Mouse (Mus musculus) urinary bladder, postnatal 10 days (tissue): ENCODE measurements around the gene Gga1.

ENCODE experiments used
- DNase-seq: peaks from one replicate; pipeline ENCODE4 v3.0.0; 2022; ENCODE audit warnings: low spot score

Gga1 gene

DNA sequence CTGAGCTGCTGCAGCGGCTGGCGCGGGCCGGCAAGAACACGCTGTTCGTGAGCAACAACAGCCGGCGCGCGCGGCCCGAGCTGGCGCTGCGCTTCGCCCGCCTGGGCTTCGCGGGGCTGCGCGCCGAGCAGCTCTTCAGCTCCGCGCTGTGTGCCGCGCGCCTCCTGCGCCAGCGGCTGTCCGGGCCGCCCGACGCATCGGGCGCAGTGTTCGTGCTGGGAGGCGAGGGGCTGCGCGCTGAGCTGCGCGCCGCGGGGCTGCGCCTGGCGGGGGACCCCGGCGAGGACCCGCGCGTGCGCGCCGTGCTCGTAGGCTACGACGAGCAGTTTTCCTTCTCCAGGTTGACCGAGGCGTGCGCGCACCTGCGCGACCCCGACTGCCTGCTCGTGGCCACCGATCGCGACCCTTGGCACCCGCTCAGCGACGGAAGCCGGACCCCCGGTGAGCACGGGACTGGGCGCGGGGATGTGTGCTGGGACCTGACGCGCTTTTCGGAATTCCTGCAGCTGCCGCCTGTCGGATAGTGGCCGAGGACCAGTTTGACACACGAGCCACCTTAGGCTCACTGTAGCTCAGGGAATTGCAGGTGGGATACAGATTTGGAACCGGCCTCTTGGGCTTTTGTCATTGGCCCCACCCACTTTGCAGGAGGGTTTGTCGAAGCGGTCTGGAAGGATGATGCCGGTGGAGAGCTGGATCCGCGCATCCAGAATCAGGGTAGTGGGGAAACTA is 37.3 kb downstream of the Gga1 start:
- no peak for DNase-seq

DNA sequence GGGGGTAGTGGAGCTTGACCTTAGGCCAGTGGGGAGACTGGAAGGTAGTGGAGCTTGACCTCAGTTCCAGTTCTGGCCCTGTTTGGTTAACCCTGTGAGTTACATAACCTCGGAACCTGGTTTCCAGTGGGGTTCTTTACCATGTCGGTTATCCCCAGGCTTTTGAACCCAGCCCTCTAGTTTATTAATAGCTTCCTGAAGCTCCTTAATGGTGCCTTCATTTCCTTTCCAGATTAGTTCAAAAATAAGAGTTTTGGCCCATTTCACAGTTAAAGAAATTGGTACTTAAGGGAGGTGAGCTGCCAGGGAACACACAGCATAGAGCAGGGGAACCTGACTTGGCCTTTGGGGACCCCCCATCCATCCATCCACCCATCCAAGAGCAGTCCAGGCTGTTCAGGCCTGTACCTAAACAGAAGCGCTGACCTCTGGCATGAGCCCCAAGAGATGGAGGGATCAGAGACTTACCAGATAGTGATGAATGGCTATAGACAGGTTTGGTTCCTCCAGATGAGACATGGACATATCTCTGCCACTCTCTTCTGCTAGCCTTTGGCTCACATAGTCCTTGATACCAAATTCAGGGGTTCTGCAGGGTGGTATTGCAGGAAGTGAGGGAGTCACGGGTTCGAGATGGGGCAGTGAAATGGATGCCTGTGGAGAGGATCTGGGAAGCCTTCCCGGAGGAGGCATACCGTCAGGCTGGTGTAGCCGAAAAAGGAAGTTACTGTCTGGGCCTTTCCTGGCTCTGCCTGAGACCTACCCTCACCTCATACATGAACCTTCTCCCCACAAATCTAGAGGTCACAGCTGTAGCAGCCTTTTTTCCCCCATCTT is 38.1 kb downstream of the Gga1 start:
- DNase-seq, result no peak

DNA sequence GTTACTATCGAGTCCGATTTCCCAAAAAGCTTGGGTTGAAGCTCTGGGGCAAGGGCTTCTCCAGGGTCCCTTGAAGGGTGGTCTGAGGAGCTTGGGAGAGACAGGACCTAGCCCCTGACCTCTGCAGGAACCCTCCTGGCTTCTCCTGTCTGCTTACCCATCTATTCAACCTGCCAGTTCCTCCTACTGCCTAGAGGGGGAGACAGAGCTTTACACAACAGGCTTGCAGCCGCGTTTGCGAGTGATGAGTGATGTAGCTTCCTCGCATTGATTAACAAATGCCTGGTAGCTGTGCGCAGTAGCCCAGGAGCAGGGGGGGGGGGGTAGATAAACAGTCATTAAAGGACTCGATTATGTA is 38.6 kb downstream of the Gga1 start:
- DNase-seq, result no peak

DNA sequence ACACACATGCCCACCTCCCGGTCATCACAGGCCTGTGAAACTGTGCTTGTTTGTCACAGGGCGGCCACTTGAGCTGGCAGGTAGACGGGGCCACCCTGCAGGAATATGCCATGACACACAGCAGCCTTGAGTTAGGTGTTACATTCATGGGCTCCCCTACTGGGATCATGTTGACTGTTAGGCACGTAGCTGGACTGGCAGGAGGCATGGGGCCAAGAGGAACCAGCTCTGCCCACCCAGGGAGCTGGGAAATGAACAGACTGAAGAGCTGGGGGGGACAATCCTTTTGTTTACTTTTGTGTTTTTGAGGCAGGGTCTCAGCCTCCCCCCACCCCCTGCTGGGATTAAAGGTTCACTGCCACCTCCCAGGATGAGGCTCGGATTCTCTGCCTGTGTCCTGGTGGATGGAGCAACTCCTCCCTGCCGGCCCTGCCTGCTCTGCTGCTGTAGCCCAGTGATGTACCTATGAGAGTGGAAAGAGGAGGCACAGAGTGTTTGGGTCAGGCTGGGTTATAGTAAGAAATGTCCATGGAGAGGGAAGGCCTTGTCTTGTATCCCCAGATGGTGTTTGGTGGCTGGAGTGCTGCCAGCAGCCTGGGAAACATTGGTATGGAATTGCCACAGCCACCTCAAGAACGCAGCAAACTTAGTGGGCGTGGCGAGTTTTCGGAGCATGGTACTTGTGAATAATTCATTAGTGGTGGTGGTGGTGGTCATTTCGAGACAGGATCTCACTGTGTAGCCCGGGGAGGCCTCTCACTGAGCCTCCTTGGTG is 39.2 kb downstream of the Gga1 start:
- no peak for DNase-seq

DNA sequence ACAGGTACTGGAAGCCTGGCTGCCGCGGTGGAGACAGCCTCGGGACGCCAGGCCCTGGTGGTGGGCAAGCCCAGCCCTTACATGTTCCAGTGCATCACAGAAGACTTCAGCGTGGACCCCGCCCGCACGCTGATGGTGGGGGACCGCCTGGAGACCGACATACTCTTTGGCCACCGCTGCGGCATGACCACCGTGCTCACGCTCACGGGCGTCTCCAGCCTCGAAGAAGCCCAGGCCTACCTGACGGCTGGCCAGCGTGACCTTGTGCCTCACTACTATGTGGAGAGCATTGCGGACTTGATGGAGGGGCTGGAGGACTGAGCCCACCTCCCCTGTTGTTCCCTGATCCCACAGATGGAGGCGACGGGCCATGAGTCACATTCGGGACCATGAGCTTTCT is 41.1 kb downstream of the Gga1 start:
- no peak for DNase-seq

DNA sequence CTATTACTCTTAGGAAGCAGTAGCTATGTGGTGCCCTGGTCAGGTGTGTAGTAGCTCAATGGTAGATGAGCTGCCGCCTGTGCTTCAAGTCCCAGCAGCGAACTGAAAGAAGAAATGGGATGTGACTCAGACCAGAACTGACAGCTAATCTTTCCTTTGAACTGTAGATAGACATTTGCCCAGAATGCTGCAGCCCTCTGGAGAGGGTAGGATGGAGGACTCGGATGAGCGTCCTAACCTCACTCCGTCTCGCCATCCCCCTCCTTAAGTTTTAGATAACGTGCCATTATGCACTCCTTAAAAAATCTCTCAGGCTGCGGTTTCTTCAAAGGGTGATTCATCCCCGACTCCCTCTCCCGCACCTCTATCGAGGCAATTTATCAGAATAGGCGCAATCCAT is 42.9 kb downstream of the Gga1 start:
- DNase-seq, result no peak

DNA sequence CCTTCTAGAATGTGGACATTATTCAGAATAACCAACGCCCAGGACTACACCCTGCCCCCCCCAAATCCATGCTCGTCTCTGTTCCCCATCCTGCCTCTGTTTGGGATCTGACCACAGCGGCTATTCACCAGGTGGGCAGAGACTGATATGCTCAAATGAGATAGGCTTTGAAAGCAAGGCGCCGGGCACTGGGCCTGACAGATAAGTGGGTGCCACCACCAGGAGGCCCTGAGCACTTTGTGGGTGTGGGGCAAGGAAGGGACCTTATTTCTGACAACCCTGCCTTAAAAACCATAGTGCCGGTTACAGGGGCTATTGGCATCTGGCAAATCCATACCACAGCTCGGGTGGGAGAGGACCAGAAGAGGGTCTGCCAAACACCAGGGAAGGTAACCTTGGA is 45.7 kb downstream of the Gga1 start:
- no peak for DNase-seq

DNA sequence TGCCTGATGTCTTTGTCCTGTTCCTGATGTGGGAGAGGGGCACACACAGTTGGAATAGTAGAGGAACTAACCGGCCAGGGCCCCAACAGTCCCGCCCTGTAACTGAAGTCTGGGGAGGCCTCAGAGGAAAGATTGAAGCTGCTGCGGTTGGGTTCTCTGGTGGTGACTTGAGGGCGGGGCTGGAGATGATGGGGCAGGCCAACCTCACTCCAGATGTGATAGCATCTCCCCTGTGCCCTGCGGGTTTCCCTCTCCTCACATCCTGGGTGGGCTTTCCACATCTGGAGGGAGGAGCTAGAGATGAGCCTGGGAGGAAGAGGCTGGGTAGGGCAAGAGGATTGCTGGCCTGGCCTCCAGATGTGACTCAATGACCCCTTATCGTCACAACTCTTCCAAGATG is 46.6 kb downstream of the Gga1 start:
- DNase-seq, result no peak

DNA sequence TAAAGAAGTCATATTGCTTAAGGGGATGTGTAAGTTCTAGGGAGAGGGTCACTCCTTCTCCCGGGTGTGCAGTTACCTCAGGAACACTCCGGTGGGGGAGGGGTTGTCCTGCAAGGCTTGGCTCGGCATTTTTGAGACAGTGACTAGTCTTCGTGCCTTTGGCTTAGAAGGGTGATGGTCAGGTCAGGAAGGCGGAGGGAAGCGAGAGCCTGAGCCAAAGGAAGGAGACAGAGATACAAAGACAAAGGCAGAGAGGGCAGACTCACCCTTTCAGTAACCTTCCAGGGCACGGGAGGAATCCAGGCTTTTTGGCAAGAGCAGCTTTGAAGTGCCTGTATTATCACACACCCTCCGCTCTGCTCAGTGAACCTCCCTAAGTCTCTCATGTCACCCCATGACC is 48.1 kb downstream of the Gga1 start:
- DNase-seq, result no peak

DNA sequence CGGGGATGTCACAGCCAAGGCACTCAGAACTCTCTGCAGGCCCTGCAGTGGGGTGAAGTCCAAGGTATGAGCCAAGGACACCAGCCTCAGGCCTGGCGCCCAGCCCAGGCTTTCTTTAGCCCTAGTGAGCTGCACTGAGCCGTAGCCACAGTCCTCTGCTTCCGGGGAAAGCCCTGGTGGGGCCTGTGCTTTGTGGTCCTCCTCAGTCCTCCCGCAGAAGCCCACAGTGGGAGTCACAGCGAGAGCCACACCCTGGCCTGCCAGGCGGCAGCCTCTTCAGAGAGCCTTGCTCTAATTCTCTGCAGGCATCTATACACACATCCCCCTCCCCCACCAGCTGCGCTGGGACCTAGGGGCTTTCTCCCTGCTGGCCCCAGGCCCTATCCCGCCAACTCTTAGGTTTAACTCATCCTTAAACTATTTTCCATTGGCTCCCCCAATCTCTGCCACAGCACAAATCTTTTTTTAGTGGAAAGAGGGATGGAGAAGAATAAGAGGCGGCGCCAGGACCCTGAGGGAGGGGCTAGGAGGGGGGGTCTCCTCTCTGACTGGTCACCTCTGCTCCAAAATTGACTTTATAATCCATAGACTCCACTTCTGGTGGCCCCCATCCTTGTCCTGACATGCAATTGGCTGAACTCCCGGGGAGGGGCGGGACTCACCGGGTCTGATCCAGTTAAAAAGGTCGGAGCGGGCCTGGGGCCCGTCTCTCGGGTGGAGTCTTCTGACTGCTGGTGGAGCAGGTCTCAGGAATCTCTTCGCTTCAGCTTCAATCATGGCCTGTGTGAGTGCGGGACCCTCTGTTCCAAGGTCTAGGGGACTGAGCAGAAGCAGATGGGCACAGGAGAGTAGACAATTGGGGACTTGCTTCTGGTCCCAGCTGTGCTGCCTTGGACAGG is 49.3 kb downstream of the Gga1 start, which contains the start of gene Lgals1:
Gene Lgals1, plus strand, starts transcription at position 705 of the 899 bp plus-strand sequence.
- peak; percentile 47 for DNase-seq

DNA sequence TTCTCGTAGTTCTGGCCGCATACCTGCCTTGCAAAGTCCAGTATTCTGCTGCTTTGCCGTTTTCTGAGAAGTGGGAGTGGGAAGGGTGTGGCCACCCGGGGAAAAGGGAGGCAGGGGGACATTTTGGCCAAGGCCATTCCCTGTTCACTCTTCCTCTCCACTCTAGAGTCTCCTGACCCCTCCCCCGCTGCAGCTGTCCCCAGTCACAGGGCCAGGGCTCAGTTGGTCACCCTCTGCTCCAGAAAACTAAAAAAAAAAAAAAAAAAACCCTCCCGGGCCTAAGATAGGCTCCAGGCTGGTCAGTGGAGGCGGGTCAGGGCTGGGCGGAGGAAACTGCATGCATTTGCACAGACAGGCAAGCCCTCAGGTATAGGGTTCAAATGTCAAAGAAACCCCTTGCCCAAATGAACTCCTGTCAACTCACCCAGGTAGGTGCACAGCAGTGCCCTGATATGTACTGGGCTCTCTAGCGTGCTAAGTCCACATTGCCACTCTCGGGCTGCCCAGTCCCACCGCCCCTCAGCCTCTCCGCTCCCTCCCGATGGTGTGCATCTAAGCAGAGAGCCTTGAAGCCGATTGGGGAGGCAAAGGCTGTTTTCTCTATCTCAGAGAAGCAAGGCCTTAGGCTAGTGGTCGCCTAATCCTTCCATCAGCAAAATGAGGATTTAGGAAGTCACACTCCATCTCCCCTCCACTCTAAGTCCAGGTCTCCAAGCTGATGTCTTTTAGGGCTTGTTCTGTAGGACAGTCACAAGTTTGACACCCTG is 50.2 kb downstream of the Gga1 start:
- no peak for DNase-seq

DNA sequence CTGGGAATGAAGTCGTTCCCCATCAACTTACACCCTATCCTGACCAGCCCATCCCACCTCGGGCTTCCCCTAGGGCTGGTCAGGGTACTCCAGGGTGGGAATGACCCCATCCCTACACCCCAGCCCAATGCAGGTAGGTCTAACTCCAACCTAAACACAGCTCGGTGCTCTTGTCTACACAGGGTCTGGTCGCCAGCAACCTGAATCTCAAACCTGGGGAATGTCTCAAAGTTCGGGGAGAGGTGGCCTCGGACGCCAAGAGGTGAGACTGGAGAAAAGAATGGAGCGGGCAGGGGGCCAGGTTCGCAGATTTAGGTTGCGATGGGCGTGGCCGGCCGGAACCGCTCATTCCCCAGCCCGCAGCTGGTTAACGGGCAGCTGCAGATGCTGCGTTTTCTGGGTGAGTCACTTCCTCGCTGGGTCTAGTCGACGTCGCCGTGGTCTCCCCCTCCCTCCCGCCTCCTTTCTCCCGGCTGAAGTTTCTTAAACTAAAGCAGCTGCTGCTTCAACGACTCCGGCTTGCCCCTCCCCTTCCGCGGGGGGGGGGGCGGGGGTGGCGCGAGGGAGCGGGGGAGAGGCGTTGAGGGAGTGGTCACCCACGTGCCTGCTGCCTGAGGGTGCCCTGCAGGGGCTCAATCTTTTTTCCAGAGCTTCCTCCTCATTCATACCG is 50.9 kb downstream of the Gga1 start:
- DNase-seq, result peak; percentile 39

DNA sequence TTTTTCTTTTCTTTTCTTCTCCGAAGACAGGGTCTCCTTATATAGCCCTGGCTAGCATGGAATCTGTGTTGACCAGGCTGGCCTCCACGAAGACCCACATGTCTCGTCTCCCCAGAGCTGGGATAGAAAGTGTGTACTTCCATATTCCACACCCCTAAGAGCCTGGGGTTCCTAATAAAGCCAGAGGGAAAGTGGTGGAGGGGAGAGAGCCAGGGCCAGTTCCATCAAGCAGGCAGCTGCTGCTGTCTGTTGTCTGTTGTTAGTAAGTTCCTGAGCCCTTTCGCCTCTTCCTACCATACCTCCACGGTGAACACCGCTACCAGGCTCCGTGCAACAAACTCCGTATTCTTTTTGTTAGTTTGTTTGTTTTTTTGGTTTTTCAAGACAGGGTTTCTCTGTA is 51.5 kb downstream of the Gga1 start:
- DNase-seq, result no peak

DNA sequence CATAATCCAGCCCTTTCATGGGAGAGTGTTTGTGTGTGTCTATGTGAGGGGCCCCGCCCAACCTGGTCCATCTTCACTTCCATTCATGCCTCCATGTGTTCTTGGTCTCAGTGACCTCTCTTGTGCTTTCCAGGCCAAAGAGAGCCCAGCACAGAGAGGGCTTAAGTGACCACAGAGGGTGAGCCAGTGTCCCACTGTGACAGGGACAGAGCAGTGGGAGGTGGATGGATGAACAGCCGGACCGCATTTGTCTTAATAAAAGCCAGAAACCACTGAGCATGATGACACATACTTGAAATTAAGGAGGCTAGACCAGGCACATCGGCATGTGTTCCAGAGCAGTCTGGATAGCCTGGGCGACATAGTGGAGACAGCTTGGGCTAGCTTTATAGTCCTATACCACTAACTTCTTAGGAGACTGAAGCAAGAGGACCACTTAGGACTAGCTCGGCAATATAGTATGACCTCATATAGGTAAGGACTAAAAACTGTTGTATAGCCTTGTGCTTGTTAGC is 53.3 kb downstream of the Gga1 start:
- no peak for DNase-seq

DNA sequence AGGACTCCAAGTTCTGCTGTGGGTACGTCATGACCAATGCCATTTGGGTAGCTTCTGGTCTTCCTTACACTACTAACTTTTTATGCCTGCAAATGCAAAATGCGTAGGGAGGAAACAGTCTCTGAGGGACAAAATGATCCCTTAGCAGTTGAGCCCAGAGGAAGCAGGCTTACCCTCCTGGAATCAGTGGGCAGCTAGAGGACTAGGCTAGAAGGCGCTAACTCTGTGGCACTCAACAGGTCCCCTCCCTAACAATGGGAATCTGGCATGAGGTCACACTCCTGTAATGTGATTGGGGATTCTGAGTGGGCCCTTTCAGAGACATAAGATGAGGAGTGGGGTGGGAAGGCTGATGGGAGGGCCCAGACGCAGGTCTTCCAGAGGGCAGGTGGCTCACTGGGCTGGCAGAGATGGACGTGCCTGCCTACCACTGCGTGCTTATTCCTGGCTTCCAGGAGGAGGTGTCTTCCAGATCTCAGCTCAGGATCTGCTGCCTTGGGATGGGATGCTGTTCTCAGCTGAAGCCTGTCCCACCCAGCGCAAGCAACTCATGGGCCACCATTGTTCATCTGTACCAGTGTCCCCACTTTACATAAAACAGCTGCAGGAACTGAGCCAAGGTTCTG is 53.9 kb downstream of the Gga1 start:
- DNase-seq, result no peak

DNA sequence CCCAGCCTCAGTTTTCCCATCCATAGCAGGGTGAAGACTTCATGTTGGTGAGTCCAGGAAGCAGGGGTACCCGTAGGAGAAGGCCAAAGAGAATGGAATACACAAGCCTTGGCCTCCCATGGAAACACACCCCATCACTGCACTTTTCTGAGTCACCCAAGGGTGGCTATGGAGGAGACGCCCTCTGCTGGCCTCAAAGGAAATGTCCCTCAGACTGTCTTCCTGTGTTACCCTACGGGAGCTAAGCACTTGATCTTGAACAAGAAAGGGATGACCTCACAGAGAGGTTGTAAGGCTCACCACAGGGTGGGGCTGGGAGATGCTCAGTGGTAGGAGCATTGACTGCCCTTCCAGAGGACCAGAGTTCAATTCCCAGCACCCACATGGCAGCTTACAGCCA is 54.6 kb downstream of the Gga1 start:
- DNase-seq, result no peak

DNA sequence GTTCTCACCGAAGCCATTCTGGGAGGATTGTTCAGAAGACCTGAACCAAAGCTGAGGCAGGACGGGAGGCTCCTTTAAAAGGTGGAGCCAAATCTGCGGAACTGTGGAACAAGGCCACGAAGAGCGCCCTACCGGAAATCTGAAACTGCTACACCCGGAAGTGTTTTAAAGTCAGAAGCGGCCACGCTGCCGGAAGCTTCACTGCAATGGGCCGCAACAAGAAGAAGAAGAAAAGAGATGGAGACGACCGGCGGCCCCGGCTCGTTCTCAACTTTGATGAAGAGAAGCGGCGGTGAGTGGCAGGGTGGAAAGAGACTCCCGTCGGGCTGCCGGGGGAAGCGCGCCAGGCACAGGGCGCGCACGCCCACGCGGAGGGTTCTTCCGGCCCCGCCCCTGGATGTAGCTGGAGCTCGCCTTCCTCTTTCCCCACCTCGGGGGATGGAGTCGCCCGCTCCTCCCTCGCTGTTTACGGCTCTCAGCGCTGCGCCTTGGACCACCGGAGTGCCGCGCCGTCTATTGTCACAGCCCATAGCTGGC is 57.9 kb downstream of the Gga1 start, which contains the start of gene Nol12:
Gene Nol12, plus strand, starts transcription at position 150 of the 537 bp plus-strand sequence.
- no peak for DNase-seq

DNA sequence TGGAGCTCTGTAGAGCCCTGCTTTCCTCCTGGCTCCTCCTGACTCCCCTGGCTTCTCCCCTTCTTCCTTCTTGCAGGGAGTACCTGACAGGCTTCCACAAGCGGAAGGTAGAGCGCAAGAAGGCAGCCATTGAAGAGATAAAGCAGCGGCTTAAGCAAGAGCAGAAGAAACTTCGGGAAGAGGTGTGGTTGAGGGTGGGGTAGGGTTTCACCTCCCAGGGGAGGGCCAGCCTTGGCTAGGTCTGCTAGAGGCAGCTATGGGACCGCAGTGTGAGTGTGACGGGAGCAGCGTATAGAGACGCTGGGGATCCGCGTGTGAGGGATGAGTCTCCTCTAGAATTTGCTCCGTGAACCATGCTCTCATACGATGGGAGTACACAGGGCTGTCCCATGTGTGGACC is 59.4 kb downstream of the Gga1 start:
- DNase-seq, result no peak

DNA sequence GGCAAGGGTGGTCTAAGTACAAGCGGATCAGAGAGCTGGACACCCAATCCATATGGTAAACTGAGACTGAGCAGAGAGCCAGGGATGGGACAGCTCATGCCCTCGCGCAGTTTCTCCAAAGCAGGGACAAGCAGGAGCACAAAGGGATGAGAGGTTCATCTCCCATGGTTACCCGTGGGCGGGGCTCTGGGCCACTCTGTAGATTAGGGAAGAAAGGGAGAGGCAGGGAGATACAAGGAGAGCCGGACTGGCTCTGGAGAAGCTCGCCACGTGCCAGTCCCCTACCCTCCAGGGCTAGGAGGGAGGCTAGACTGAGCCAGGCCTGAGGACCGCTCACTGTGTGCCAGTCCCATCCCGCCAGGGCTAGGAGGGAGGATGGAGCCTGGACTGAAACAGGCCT is 60.3 kb downstream of the Gga1 start:
- no peak for DNase-seq
